Comparison of ENCODE assay signal across 18 mouse cellular contexts in the genomic region with DNA sequence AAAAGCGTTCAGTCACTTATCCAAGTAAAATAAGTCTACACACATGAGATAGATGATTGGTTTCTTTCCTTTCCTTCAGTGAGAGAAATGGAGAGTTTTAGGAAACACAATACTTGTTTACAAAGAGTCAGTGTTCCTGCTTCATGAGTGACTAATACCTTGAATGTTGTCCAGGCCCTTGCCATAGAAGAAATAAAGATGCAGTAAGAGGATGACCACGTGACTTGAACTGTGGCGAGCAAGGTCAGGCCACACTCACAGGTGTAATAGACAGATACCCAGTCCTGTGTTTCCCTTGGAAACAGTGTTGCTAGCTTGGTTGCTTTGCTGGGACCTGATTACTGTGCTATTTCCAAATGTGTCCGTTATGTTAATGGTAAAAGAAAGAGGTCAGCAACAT.
"Had no signal": no experiment of that assay in that cellular context is flagged by ENCODE, and none has a peak within 500 bp of the region (broad histone marks: within the 10 kb centered on the region; RNA-seq: fewer than 3 reads in every experiment).

No protein-coding gene starts in this region.

- H3K27ac ChIP-seq: limb, embryonic 12.5 days; limb, embryonic 15.5 days; liver, embryonic 14.5 days; midbrain, embryonic 12.5 days; midbrain, embryonic 15.5 days; neural tube, embryonic 13.5 days had no signal

- H3K9me3 ChIP-seq: limb, embryonic 12.5 days; limb, embryonic 15.5 days; midbrain, embryonic 12.5 days; midbrain, embryonic 15.5 days; neural tube, embryonic 13.5 days had no signal

- H3K4me3 ChIP-seq: limb, embryonic 12.5 days; limb, embryonic 15.5 days; midbrain, embryonic 12.5 days; midbrain, embryonic 15.5 days; neural tube, embryonic 13.5 days had no signal

- H3K36me3 ChIP-seq: limb, embryonic 12.5 days; limb, embryonic 15.5 days; midbrain, embryonic 12.5 days; midbrain, embryonic 15.5 days; neural tube, embryonic 13.5 days had no signal

- H3K4me2 ChIP-seq: limb, embryonic 12.5 days; limb, embryonic 15.5 days; liver, embryonic 11.5 days; lung, embryonic 14.5 days; midbrain, embryonic 12.5 days; midbrain, embryonic 15.5 days; neural tube, embryonic 13.5 days had no signal

- H3K9ac ChIP-seq: limb, embryonic 12.5 days; limb, embryonic 15.5 days; liver, embryonic 14.5 days; liver, postnatal 0 days; lung, embryonic 14.5 days; midbrain, embryonic 12.5 days; midbrain, embryonic 15.5 days; neural tube, embryonic 13.5 days had no signal

- ATAC-seq: intestine, postnatal 0 days; liver, postnatal 0 days; midbrain, embryonic 15.5 days had no signal

- H3K27me3 ChIP-seq: limb, embryonic 12.5 days; limb, embryonic 15.5 days; midbrain, embryonic 12.5 days; midbrain, embryonic 15.5 days; neural tube, embryonic 13.5 days had no signal

- DNase-seq: kidney, adult 2 months; kidney, postnatal 10 days; kidney, postnatal 36 days; left cerebral cortex, postnatal 4 days; liver, postnatal 0 days; lung, embryonic 14.5 days; lung, postnatal 10 days; lung, postnatal 4 days; thymus, adult 18-20 months; thymus, postnatal 36 days had no signal

- H3K4me1 ChIP-seq: limb, embryonic 12.5 days; limb, embryonic 15.5 days; midbrain, embryonic 12.5 days; midbrain, embryonic 15.5 days; neural tube, embryonic 13.5 days had no signal
